Mouse (Mus musculus) cortical plate, adult 2 months (tissue): Measurements from ENCODE around the gene Defa30. TPM values are rescaled to one million over a fixed set of nuclear protein-coding genes. Genes with fewer than 3 reads are reported as not detected.
"Not testable (repeated sequence)": the region's sequence is repeated elsewhere in the genome, so short reads cannot be mapped to it uniquely, and the experiment has no call there.

Experiments used
- H3K27ac ChIP-seq: fragments of 200-500 bp; 2 replicates; pipeline ENCODE4 v1.5.1; 2012; ENCODE audit warnings: low read length, control low read depth, inconsistent platforms; ENCODE audit not compliant: insufficient read depth
- H3K4me1 ChIP-seq: fragments of 200-500 bp; 2 replicates; pipeline ENCODE4 v1.6.1; 2011; ENCODE audit warnings: low read length; ENCODE audit not compliant: control insufficient read depth, insufficient read depth
- H3K4me3 ChIP-seq: fragments of 200-500 bp; 2 replicates; pipeline ENCODE4 v1.5.1; 2011; ENCODE audit warnings: mild to moderate bottlenecking, low read length, control low read depth; ENCODE audit not compliant: insufficient read depth
- CTCF ChIP-seq: fragments of 200-500 bp; IDR thresholded peaks from 2 replicates; pipeline ENCODE4 v1.5.1; 2011; ENCODE audit warnings: mild to moderate bottlenecking, control low read depth, low read length; ENCODE audit not compliant: insufficient read depth; ENCODE audit errors: extremely low read depth
- POLR2A ChIP-seq: fragments of 200-500 bp; IDR thresholded peaks from 2 replicates; pipeline ENCODE4 v1.6.1; 2011; ENCODE audit warnings: mild to moderate bottlenecking, low read length, control low read depth; ENCODE audit not compliant: insufficient read depth; ENCODE audit errors: extremely low read depth
- polyA plus RNA-seq: library from polyadenylated mRNA; depleted of rRNA; stranded (reverse); fragments of >200 nt; gene quantifications from 2 replicates; pipeline ENCODE4 v1.2.3, GENCODE M21; 2012; rRNA removed

The Defa30 gene
- not detected in 2 replicates for polyA plus RNA-seq

GRCm38 (mm10) chr8:21134342-21134741, at the start of gene Defa30:
Gene Defa30 (plus strand): TSS chr8:21134642.
- H3K4me3 ChIP-seq, H3K27ac ChIP-seq, H3K4me1 ChIP-seq: not testable (repeated sequence)

- Histone ChIP-seq H3K4me3 (no peak overlapping the region), H3K4me1 (no peaks in the 10 kb centered on the region), H3K27ac (no peak overlapping the region)
- TF ChIP-seq CTCF (no peak), POLR2A (no peak)
Observed at GRCm38 (mm10) chr8:21093106-21093505, 41.3 kb upstream of the Defa30 start.

DNA sequence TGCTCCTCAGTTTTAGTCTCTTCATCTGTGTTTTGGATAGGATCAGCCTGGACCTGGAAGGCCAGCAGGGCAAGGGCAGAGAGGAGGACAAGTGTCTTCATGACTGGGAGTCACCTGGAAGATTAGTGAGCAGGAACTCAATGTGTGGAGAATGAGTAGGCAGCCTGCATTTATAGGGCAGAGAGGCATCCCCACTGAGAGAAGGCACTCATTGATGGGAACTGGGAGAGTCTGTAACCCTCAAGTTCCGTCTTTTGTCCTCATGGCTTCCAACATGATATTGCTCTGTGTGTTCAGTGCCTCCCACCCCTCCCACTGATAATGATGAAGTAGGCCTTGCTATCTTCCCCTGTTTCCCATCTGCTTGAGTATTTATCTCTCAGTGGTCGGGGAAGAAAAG, 38.5 kb upstream of the Defa30 start, which contains the start of gene Gm14851:
Gm14851 (minus strand) TSS at position 101 of the 400 bp plus-strand sequence.
- H3K4me1 ChIP-seq, H3K27ac ChIP-seq, H3K4me3 ChIP-seq: not testable (repeated sequence)

DNA sequence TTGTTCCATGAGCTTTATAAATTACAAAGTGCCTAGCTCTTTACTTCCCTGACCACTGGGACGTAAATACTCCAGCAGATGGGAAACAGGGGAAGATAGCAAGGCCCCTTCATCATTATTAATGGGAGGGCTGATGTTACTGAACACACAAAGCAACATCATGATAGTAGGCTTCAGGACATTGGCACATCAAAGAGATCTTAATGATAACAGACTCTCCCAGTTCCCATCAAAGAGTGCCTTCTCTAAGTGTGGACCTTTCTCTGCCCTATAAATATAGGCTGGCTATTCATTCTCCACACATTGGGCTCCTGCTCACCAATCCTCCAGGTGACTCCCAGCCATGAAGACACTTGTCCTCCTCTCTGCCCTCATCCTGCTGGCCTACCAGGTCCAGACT, 27.5 kb downstream of the Defa30 start, which contains the start of gene Defa22:
Defa22 (plus strand) TSS at position 301 of the 400 bp plus-strand sequence.
- H3K4me1 ChIP-seq, H3K4me3 ChIP-seq, H3K27ac ChIP-seq: not testable (repeated sequence)

Other genes with a start within 250 kb of the Defa30 start
- not detected in 2 replicates for gene Defb33, start 242.0 kb upstream of the Defa30 start, polyA plus RNA-seq
- not detected in 2 replicates for gene Gm15056, start 232.0 kb upstream of the Defa30 start, polyA plus RNA-seq
- gene Gm6040, start 212.6 kb upstream of the Defa30 start, polyA plus RNA-seq, result not detected in 2 replicates
- not detected in 2 replicates for gene AY761185, start 189.9 kb upstream of the Defa30 start, polyA plus RNA-seq
- gene Defa21, start 109.1 kb upstream of the Defa30 start, polyA plus RNA-seq, result not detected in 2 replicates
- not detected in 2 replicates for gene Defa23, start 79.6 kb upstream of the Defa30 start, polyA plus RNA-seq
- gene Defa35, start 69.6 kb upstream of the Defa30 start, polyA plus RNA-seq, result not detected in 2 replicates
- gene Defa25, start 50.2 kb upstream of the Defa30 start, polyA plus RNA-seq, result not detected in 2 replicates
- not detected in 2 replicates for gene Gm14851, start 38.6 kb upstream of the Defa30 start, polyA plus RNA-seq
- gene Defa22, start 27.6 kb downstream of the Defa30 start, polyA plus RNA-seq, result not detected in 2 replicates
- gene Defa31, start 57.0 kb downstream of the Defa30 start, polyA plus RNA-seq, result not detected in 2 replicates
- gene Gm15293, start 66.9 kb downstream of the Defa30 start, polyA plus RNA-seq, result not detected in 2 replicates
- not detected in 2 replicates for gene Gm15292, start 115.1 kb downstream of the Defa30 start, polyA plus RNA-seq
- not detected in 2 replicates for gene Defa27, start 180.9 kb downstream of the Defa30 start, polyA plus RNA-seq
- not detected in 2 replicates for gene Defa29, start 192.4 kb downstream of the Defa30 start, polyA plus RNA-seq
- not detected in 2 replicates for gene Defa2, start 243.9 kb downstream of the Defa30 start, polyA plus RNA-seq